Mouse (Mus musculus) midbrain, embryonic 10.5 days (tissue): ENCODE results near the gene Itsn1. TPM values are rescaled to one million over a fixed set of nuclear protein-coding genes. Genes with fewer than 3 reads are reported as not detected.

ENCODE experiments used
- DNase-seq: peaks from one replicate; pipeline ENCODE4 v3.0.0-alpha.2; 2017; ENCODE audit warnings: low spot score
- H3K27ac ChIP-seq: fragments of 300-500 bp; sonication (generic); replicated peaks from 2 replicates; pipeline ENCODE4 v1.5.1; 2016; ENCODE audit warnings: mild to moderate bottlenecking
- H3K27me3 ChIP-seq: fragments of 300-500 bp; sonication (generic); 2 replicates; pipeline ENCODE4 v1.6.1; 2016; ENCODE audit warnings: low read depth, mild to moderate bottlenecking; ENCODE audit not compliant: poor library complexity, severe bottlenecking
- H3K36me3 ChIP-seq: fragments of 300-500 bp; sonication (generic); 2 replicates; pipeline ENCODE4 v1.6.1; 2016; ENCODE audit warnings: mild to moderate bottlenecking, moderate library complexity
- H3K4me1 ChIP-seq: fragments of 300-500 bp; sonication (generic); 2 replicates; pipeline ENCODE4 v1.6.1; 2016
- H3K4me3 ChIP-seq: fragments of 300-500 bp; sonication (generic); 2 replicates; pipeline ENCODE4 v1.5.1; 2016; ENCODE audit warnings: mild to moderate bottlenecking, moderate library complexity
- H3K9me3 ChIP-seq: fragments of 300-500 bp; sonication (generic); replicated peaks from 2 replicates; pipeline ENCODE4 v1.6.1; 2016; ENCODE audit warnings: mild to moderate bottlenecking
- WGBS: fragments of 180-500 bp; shearing (Covaris S2); methylation state at CpG from one replicate; pipeline ENCODE4 v1.1.7; 2016; 5-methylcytosine and 5-hydroxymethylcytosine counted together
- polyA plus RNA-seq: library from polyadenylated mRNA; unstranded; fragments of >200 nt; fragmentation: Nextera tagmentation; extraction: Ambion mirVana; gene quantifications from 2 replicates; pipeline ENCODE4 v1.2.1, GENCODE M21; 2016

Itsn1 gene
- polyA plus RNA-seq, 1 experiment from 2014 or later, result 49.5 TPM

- Histone ChIP-seq H3K36me3 (peaks cover 66% of the 10 kb centered on the region), H3K27ac (no peak overlapping the region; the same call in 1 of the 2 replicates)
Observed at GRCm38 (mm10) chr16:91830260-91830659, 101.2 kb downstream of the Itsn1 start.

GRCm38 (mm10) chr16:91833121-91833520 lies 104.0 kb downstream of the Itsn1 start:
- DNase-seq, result no peak
- no peaks in the 10 kb centered on the region for H3K27me3 ChIP-seq
- no peak overlapping the region for H3K27ac ChIP-seq
- no peaks in the 10 kb centered on the region for H3K9me3 ChIP-seq
- H3K4me1 ChIP-seq, result peaks cover 49% of the 10 kb centered on the region
- peaks cover 61% of the 10 kb centered on the region for H3K36me3 ChIP-seq
- no peak overlapping the region for H3K4me3 ChIP-seq
- 91% methylated on average over 5 of the region's 5 CpGs for WGBS

More at GRCm38 (mm10) chr16:91830260-91830659, 101.2 kb downstream of the Itsn1 start:
- Histone ChIP-seq H3K9me3 (no peaks in the 10 kb centered on the region), H3K27me3 (no peaks in the 10 kb centered on the region), H3K4me3 (no peak overlapping the region), H3K4me1 (peaks cover 49% of the 10 kb centered on the region)
- WGBS, result 82% methylated on average over 23 of the region's 23 CpGs
- no peak for DNase-seq

GRCm38 (mm10) chr16:91833558-91833957 lies 104.5 kb downstream of the Itsn1 start:
- H3K4me1 ChIP-seq, result peaks cover 46% of the 10 kb centered on the region
- H3K36me3 ChIP-seq, result peaks cover 61% of the 10 kb centered on the region
- DNase-seq, result no peak
- 98% methylated on average over 2 of the region's 2 CpGs for WGBS
- H3K4me3 ChIP-seq, result no peak overlapping the region
- no peaks in the 10 kb centered on the region for H3K9me3 ChIP-seq
- no peaks in the 10 kb centered on the region for H3K27me3 ChIP-seq
- no peak overlapping the region for H3K27ac ChIP-seq

- no peak overlapping the region for H3K27ac ChIP-seq
- H3K36me3 ChIP-seq, result peaks cover 61% of the 10 kb centered on the region
- H3K4me1 ChIP-seq, result peaks cover 46% of the 10 kb centered on the region
- H3K4me3 ChIP-seq, result no peak overlapping the region
- H3K27me3 ChIP-seq, result no peaks in the 10 kb centered on the region
- H3K9me3 ChIP-seq, result no peaks in the 10 kb centered on the region
- no peak for DNase-seq
- 90% methylated on average over 1 of the region's 1 CpGs for WGBS
Observed at GRCm38 (mm10) chr16:91833981-91834380, 104.9 kb downstream of the Itsn1 start.

GRCm38 (mm10) chr16:91835790-91836189 lies 106.7 kb downstream of the Itsn1 start:
- Histone ChIP-seq H3K4me3 (no peak overlapping the region), H3K36me3 (peaks cover 60% of the 10 kb centered on the region), H3K27me3 (no peaks in the 10 kb centered on the region), H3K4me1 (peaks cover 37% of the 10 kb centered on the region), H3K27ac (0 out of 2 replicates have a peak overlapping the region, but pooled peaks have one; percentile 73), H3K9me3 (no peaks in the 10 kb centered on the region)
- DNase-seq, result no peak
- WGBS, result 85% methylated on average over 6 of the region's 6 CpGs

- Histone ChIP-seq H3K4me1 (peaks cover 36% of the 10 kb centered on the region), H3K9me3 (no peaks in the 10 kb centered on the region), H3K4me3 (no peak overlapping the region), H3K27ac (peak overlapping the region; percentile 73), H3K27me3 (no peaks in the 10 kb centered on the region), H3K36me3 (peaks cover 60% of the 10 kb centered on the region)
- no peak for DNase-seq
- 67% methylated on average over 18 of the region's 18 CpGs for WGBS
Observed at GRCm38 (mm10) chr16:91836592-91837557, 107.8 kb downstream of the Itsn1 start.

GRCm38 (mm10) chr16:91837558-91838041 lies 108.5 kb downstream of the Itsn1 start:
- Histone ChIP-seq H3K27ac (peak overlapping the region; percentile 73), H3K4me1 (peaks cover 36% of the 10 kb centered on the region), H3K4me3 (no peak overlapping the region), H3K27me3 (no peaks in the 10 kb centered on the region), H3K9me3 (no peaks in the 10 kb centered on the region), H3K36me3 (peaks cover 62% of the 10 kb centered on the region)
- WGBS, result 82% methylated on average over 4 of the region's 4 CpGs
- no peak for DNase-seq

- no peaks in the 10 kb centered on the region for H3K27me3 ChIP-seq
- peaks cover 73% of the 10 kb centered on the region for H3K36me3 ChIP-seq
- H3K4me3 ChIP-seq, result no peak overlapping the region
- H3K9me3 ChIP-seq, result no peaks in the 10 kb centered on the region
- no peak overlapping the region for H3K27ac ChIP-seq
- peaks cover 36% of the 10 kb centered on the region for H3K4me1 ChIP-seq
- 88% methylated on average over 11 of the region's 11 CpGs for WGBS
- no peak for DNase-seq
Observed at GRCm38 (mm10) chr16:91838771-91839170, 109.7 kb downstream of the Itsn1 start.

- Histone ChIP-seq H3K36me3 (peaks cover 77% of the 10 kb centered on the region), H3K4me1 (peaks cover 36% of the 10 kb centered on the region), H3K9me3 (no peaks in the 10 kb centered on the region), H3K4me3 (no peak overlapping the region), H3K27ac (no peak overlapping the region), H3K27me3 (no peaks in the 10 kb centered on the region)
- DNase-seq, result no peak
- WGBS, result 77% methylated on average over 11 of the region's 11 CpGs
Observed at GRCm38 (mm10) chr16:91839462-91839861, 110.4 kb downstream of the Itsn1 start.

- Histone ChIP-seq H3K9me3 (no peaks in the 10 kb centered on the region), H3K4me3 (no peak overlapping the region), H3K4me1 (peaks cover 27% of the 10 kb centered on the region), H3K36me3 (peaks cover 94% of the 10 kb centered on the region), H3K27ac (no peak overlapping the region), H3K27me3 (no peaks in the 10 kb centered on the region)
- 91% methylated on average over 14 of the region's 14 CpGs for WGBS
- no peak for DNase-seq
Observed at GRCm38 (mm10) chr16:91841026-91841630, 112.0 kb downstream of the Itsn1 start.

- Histone ChIP-seq H3K36me3 (peaks cover 99% of the 10 kb centered on the region), H3K27me3 (no peaks in the 10 kb centered on the region), H3K27ac (no peak overlapping the region), H3K4me3 (no peak overlapping the region), H3K9me3 (no peaks in the 10 kb centered on the region), H3K4me1 (no peaks in the 10 kb centered on the region)
- no peak for DNase-seq
- WGBS, result 65% methylated on average over 10 of the region's 10 CpGs
Observed at GRCm38 (mm10) chr16:91846089-91846741, 117.1 kb downstream of the Itsn1 start.

GRCm38 (mm10) chr16:91847525-91848225 lies 118.6 kb downstream of the Itsn1 start:
- Histone ChIP-seq H3K36me3 (peaks cover 100% of the 10 kb centered on the region), H3K4me3 (no peak overlapping the region), H3K27ac (no peak overlapping the region), H3K27me3 (no peaks in the 10 kb centered on the region), H3K9me3 (no peaks in the 10 kb centered on the region), H3K4me1 (no peaks in the 10 kb centered on the region)
- DNase-seq, result no peak
- WGBS, result 97% methylated on average over 13 of the region's 13 CpGs
